Mouse (Mus musculus): ENCODE data around the gene Gas2l2. TPM values are rescaled to one million over a fixed set of nuclear protein-coding genes. Genes with fewer than 3 reads are reported as not detected.
A peak's percentile ranks its signal among the peaks of the same experiment; 100 is the strongest.

Gene Gas2l2
- polyA plus RNA-seq, 1 experiment from 2014 or later = 0.09 TPM

DNA sequence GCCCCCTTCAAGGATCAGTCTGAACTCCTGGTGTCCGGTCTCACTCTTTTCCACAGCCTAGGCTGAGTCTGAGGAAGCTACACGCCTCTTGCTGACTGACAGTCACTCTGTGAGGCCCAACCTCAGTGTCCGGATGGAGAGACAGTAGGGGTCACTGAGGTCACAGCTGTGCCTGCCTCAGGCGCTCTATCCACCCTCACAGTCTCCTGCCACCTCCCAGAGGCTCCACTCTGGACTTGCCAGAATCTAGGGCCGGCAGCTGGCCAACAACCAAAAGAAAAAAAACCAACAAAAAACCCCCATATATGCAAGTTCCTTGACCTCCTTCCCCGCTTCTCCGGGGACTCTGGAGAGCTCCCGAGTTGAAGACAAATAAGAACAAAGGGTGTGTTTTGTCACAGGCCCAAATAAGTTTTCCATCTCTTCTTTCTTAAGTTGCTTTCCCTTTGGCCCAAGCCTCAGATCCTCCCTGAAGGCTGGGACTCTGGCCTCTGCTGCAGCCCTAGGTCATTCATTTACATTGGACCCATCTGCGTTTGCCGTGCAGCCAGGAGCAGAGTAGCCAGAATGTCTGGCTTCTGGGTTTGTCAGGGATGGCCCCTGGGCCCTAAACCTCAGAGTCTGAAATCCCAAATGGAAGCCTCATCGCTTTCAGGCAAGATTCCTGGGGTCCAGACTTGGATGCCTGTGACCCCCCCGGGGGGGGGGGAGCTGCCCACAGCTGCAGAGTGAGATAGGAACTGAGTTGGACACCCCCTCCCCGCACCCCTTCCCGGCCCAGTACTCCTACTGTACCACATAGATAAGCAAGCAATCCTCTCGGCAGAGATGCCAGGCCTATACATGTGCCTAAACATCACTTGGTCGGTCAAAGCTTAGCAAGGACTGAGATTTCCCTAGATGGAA lies 19.0 kb upstream of the Gas2l2 start:
- H3K4me2 ChIP-seq (ENCODE audit: low read length) = no peak overlapping the region
- H3K36me3 ChIP-seq (ENCODE audit: control insufficient read depth, insufficient read depth, low read length) = no peaks in the 10 kb centered on the region
- H3K9ac ChIP-seq (ENCODE audit: low read length) = no peak overlapping the region
- no peaks in the 10 kb centered on the region for H3K9me3 ChIP-seq (ENCODE audit: control insufficient read depth, low read length)
- ATAC-seq (replicated peaks; ENCODE audit: low FRiP score, low TSS enrichment, low read depth) = no peak
- DNase-seq (ENCODE audit: low spot score) = no peak
- no peak overlapping the region for H3K4me3 ChIP-seq (ENCODE audit: low read depth, low read length)
- 41% methylated on average over 16 of the region's 16 CpGs for WGBS
- no peak overlapping the region for H3K27ac ChIP-seq (ENCODE audit: low read depth)
- H3K27me3 ChIP-seq (replicated peaks; ENCODE audit: control insufficient read depth, insufficient read depth, low read length) = peaks cover 26% of the 10 kb centered on the region
- peaks cover 20% of the 10 kb centered on the region for H3K4me1 ChIP-seq (replicated peaks; ENCODE audit: control insufficient read depth, insufficient read depth, low read length)

DNA sequence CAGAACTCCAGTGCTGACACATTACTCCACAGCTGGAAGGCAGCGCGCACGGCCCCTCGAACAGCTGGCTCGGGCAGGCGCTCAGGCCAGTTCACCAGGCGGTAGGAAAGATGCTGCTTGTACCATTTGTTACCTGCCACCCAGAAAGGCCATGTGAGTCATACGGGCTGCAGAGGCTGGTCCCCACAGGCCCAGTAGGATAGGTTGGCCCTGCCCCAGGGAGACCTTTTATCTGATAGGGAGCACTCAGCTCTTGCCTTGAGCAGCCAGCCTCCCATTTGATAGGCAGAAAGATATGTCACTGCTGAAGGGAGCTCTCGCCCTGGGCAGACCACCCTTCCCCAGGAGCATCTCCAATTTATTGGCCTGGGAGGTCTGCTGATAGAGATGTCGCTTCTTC lies 18.4 kb upstream of the Gas2l2 start:
- H3K9ac ChIP-seq (ENCODE audit: low read length) = no peak overlapping the region
- H3K27me3 ChIP-seq (replicated peaks; ENCODE audit: control insufficient read depth, insufficient read depth, low read length) = peaks cover 31% of the 10 kb centered on the region
- H3K36me3 ChIP-seq (ENCODE audit: control insufficient read depth, insufficient read depth, low read length) = no peaks in the 10 kb centered on the region
- no peak overlapping the region for H3K27ac ChIP-seq (ENCODE audit: low read depth)
- ATAC-seq (replicated peaks; ENCODE audit: low FRiP score, low TSS enrichment, low read depth) (no peak), DNase-seq (ENCODE audit: low spot score) (no peak)
- H3K4me1 ChIP-seq (replicated peaks; ENCODE audit: control insufficient read depth, insufficient read depth, low read length) = peaks cover 20% of the 10 kb centered on the region
- H3K4me3 ChIP-seq (ENCODE audit: low read depth, low read length) = no peak overlapping the region
- H3K9me3 ChIP-seq (ENCODE audit: control insufficient read depth, low read length) = no peaks in the 10 kb centered on the region
- no peak overlapping the region for H3K4me2 ChIP-seq (ENCODE audit: low read length)
- WGBS = 66% methylated on average over 10 of the region's 10 CpGs

- no peak for DNase-seq (ENCODE audit: low spot score)
- no peak for ATAC-seq (replicated peaks; ENCODE audit: low FRiP score, low TSS enrichment, low read depth)
- Histone ChIP-seq H3K36me3 (ENCODE audit: control insufficient read depth, insufficient read depth, low read length) (no peaks in the 10 kb centered on the region), H3K9ac (ENCODE audit: low read length) (no peak overlapping the region), H3K27me3 (replicated peaks; ENCODE audit: control insufficient read depth, insufficient read depth, low read length) (peaks cover 48% of the 10 kb centered on the region), H3K4me3 (ENCODE audit: low read depth, low read length) (peak overlapping the region; percentile 4; the same call in 1 of the 2 replicates), H3K4me2 (ENCODE audit: low read length) (peak overlapping the region; percentile 13; the same call in 1 of the 2 replicates), H3K9me3 (ENCODE audit: control insufficient read depth, low read length) (no peaks in the 10 kb centered on the region), H3K27ac (ENCODE audit: low read depth) (no peak overlapping the region), H3K4me1 (replicated peaks; ENCODE audit: control insufficient read depth, insufficient read depth, low read length) (peaks cover 26% of the 10 kb centered on the region)
- 27% methylated on average over 19 of the region's 19 CpGs for WGBS
These were observed 15.7 kb upstream of the Gas2l2 start for GRCm38 (mm10) chr11:83445001-83445400.

GRCm38 (mm10) chr11:83443824-83444223 lies 14.6 kb upstream of the Gas2l2 start:
- Histone ChIP-seq H3K36me3 (ENCODE audit: control insufficient read depth, insufficient read depth, low read length) (no peaks in the 10 kb centered on the region), H3K4me1 (replicated peaks; ENCODE audit: control insufficient read depth, insufficient read depth, low read length) (peaks cover 26% of the 10 kb centered on the region), H3K4me3 (ENCODE audit: low read depth, low read length) (no peak overlapping the region), H3K9ac (ENCODE audit: low read length) (no peak overlapping the region), H3K9me3 (ENCODE audit: control insufficient read depth, low read length) (no peaks in the 10 kb centered on the region), H3K27ac (ENCODE audit: low read depth) (no peak overlapping the region), H3K27me3 (replicated peaks; ENCODE audit: control insufficient read depth, insufficient read depth, low read length) (peaks cover 48% of the 10 kb centered on the region), H3K4me2 (ENCODE audit: low read length) (no peak overlapping the region)
- 8% methylated on average over 7 of the region's 7 CpGs for WGBS
- DNase-seq (ENCODE audit: low spot score) = no peak
- ATAC-seq (replicated peaks; ENCODE audit: low FRiP score, low TSS enrichment, low read depth) = no peak

- Histone ChIP-seq H3K9ac (ENCODE audit: low read length) (no peak overlapping the region), H3K4me3 (ENCODE audit: low read depth, low read length) (no peak overlapping the region), H3K4me2 (ENCODE audit: low read length) (peak overlapping the region; percentile 12; the same call in 1 of the 2 replicates), H3K4me1 (replicated peaks; ENCODE audit: control insufficient read depth, insufficient read depth, low read length) (peaks cover 15% of the 10 kb centered on the region; the same call in 1 of the 2 replicates), H3K27me3 (replicated peaks; ENCODE audit: control insufficient read depth, insufficient read depth, low read length) (peaks cover 48% of the 10 kb centered on the region), H3K36me3 (ENCODE audit: control insufficient read depth, insufficient read depth, low read length) (no peaks in the 10 kb centered on the region), H3K9me3 (ENCODE audit: control insufficient read depth, low read length) (no peaks in the 10 kb centered on the region), H3K27ac (ENCODE audit: low read depth) (no peak overlapping the region)
- peak; percentile 91 for DNase-seq (ENCODE audit: low spot score)
- WGBS = 15% methylated on average over 29 of the region's 29 CpGs
- peak; percentile 37; the same call in 1 of the 2 replicates for ATAC-seq (replicated peaks; ENCODE audit: low FRiP score, low TSS enrichment, low read depth)
These were observed 13.5 kb upstream of the Gas2l2 start for GRCm38 (mm10) chr11:83442596-83443267.

DNA sequence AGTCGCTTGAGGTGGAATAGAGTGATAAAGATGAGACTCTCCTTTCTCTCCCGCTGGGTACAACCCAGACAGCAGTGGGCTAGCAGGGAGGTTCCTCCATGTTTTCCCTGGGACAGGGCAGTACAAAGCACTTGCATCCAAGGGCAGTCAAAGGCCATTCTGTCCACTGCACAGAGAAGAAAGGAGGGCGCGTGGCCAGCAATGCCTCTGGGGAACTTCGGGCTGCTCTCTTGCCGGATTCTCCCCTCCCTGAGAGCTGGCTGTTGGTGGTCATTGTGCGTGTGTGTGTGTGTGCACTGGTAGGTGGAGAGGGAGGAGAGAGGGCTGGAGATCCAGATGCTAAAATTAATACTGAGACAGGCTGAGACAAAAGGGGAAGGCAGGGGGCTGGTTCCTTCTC lies 12.0 kb upstream of the Gas2l2 start:
- Histone ChIP-seq H3K4me3 (ENCODE audit: low read depth, low read length) (peak overlapping the region; percentile 56; the same call in 1 of the 2 replicates), H3K27me3 (replicated peaks; ENCODE audit: control insufficient read depth, insufficient read depth, low read length) (peaks cover 48% of the 10 kb centered on the region), H3K4me1 (replicated peaks; ENCODE audit: control insufficient read depth, insufficient read depth, low read length) (peaks cover 13% of the 10 kb centered on the region; the same call in 1 of the 2 replicates), H3K9me3 (ENCODE audit: control insufficient read depth, low read length) (no peaks in the 10 kb centered on the region), H3K4me2 (ENCODE audit: low read length) (peak overlapping the region; percentile 90), H3K27ac (ENCODE audit: low read depth) (no peak overlapping the region), H3K9ac (ENCODE audit: low read length) (no peak overlapping the region), H3K36me3 (ENCODE audit: control insufficient read depth, insufficient read depth, low read length) (no peaks in the 10 kb centered on the region)
- 46% methylated on average over 7 of the region's 7 CpGs for WGBS
- no peak for DNase-seq (ENCODE audit: low spot score)
- no peak for ATAC-seq (replicated peaks; ENCODE audit: low FRiP score, low TSS enrichment, low read depth)

DNA sequence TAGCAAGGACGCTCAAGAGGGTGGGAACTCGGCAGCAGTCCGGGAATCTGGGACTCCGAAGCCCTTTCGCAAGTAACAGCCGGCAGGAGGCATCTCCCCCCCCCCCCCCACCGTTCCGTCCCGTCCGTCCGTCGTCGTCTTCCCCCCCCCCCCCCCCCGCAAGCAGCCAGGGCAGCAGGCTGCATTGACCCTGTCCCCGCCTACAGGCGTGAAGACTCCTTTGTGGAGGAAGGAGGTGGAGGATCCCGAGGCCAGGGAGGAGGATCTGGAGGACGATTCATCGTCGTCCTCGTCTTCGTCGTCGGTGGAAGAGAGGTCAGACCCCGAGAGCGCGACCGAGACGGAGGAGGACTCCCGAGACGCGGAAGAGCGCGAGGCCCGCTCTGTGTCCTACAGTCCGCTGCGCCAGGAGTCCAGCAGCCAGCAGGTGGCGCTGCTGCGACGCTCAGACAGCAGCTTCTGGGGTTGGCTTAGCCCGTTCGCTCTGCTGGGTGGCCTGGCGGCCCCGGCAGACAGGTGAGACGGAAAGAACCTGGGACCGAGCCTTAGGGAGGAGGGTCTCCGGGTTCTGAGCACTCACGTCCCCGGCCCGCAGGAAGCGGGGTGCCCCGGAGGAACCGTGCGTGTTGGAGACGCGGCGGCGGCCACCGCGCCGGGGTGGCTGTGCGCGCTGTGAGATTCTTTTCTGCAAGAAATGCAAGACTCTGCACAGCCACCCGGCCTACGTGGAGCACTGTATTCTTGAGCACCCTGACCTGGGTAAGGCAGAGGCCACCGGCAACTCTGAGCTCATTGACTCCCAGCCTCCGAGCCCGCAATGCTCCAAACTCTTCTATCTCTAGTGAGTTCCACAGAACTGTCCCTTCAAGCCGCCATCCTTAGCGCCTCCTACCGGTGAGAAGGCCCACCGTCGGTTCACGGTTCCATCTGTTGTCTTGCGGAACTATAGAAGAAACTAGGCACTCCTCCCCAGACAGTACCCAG lies 11.1 kb upstream of the Gas2l2 start:
- under 1% methylated on average over 66 of the region's 75 CpGs for WGBS
- ATAC-seq (replicated peaks; ENCODE audit: low FRiP score, low TSS enrichment, low read depth) = peak; percentile 92
- peaks cover 42% of the 10 kb centered on the region for H3K27me3 ChIP-seq (replicated peaks; ENCODE audit: control insufficient read depth, insufficient read depth, low read length)

More for the DNA sequence above, 11.1 kb upstream of the Gas2l2 start:
- no peaks in the 10 kb centered on the region for H3K36me3 ChIP-seq (ENCODE audit: control insufficient read depth, insufficient read depth, low read length)
- peaks cover 13% of the 10 kb centered on the region; the same call in 1 of the 2 replicates for H3K4me1 ChIP-seq (replicated peaks; ENCODE audit: control insufficient read depth, insufficient read depth, low read length)
- H3K4me2 ChIP-seq (ENCODE audit: low read length) = peak overlapping the region; percentile 90
- H3K9ac ChIP-seq (ENCODE audit: low read length) = peak overlapping the region; percentile 48
- DNase-seq (ENCODE audit: low spot score) = peak; percentile 93
- H3K4me3 ChIP-seq (ENCODE audit: low read depth, low read length) = peak overlapping the region; percentile 56
- no peaks in the 10 kb centered on the region for H3K9me3 ChIP-seq (ENCODE audit: control insufficient read depth, low read length)
- H3K27ac ChIP-seq (ENCODE audit: low read depth) = peak overlapping the region; percentile 49; the same call in 1 of the 2 replicates

Data from intestine, embryonic 14.5 days (tissue).